Mouse (Mus musculus): ENCODE measurements around the gene Map3k19.

The Map3k19 gene

GRCm38 (mm10) chr1:127796752-127797151, 58.1 kb downstream of the Map3k19 start:
- no peak for DNase-seq (ENCODE audit: low read depth, low spot score)

DNA sequence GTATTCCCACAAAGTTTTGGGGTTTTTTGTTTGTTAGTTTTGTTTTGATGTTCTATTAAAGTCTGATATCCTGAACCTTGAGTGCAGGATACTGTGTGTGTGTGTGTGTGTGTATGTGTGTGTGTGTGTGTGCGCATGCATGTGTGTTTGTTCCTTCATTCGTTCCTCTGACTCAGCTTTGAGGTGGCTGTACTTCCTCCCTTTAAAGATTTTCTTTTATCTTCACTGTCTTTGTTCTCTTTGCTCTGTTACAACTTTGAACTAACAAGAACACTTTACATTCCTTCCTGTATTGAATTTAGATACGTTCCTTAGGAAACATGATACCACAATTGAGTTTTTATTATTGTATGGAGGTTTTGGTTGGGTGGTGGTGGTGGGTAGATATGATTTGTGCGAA, 58.5 kb downstream of the Map3k19 start:
- DNase-seq (ENCODE audit: low read depth, low spot score): no peak

DNA sequence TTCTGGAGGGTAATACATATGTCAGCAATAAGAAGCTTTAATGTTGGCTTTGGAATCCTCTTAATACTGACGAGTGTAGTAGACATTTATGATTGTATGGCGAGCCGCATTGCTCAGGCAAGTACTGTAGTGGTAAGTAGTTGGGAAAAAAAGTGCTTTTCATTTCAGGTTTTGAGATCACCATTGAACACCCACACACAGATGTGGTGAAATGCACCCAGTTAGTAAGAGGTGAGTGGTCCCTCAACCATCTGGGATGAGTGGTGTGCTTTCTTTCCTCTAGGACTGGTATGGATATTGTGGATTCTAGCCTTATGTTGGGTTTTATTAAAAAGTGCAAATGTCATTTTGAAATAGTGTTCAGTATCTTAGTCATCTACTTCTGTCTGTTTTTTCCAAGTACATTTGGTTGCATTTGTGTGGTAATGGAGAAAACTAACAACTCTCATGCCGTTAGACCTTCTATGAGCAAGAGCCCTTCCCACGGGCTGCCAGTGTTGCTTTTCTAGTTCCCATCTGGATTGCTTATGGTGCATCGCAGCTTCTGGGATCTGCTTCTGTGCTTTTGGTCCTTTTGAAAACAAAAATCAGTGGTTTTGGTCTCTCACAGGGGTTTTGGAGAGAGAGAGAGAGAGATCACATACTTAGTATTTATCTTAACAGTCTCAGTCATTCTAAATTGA, 59.6 kb downstream of the Map3k19 start:
- no peak for DNase-seq (ENCODE audit: low read depth, low spot score)

DNA sequence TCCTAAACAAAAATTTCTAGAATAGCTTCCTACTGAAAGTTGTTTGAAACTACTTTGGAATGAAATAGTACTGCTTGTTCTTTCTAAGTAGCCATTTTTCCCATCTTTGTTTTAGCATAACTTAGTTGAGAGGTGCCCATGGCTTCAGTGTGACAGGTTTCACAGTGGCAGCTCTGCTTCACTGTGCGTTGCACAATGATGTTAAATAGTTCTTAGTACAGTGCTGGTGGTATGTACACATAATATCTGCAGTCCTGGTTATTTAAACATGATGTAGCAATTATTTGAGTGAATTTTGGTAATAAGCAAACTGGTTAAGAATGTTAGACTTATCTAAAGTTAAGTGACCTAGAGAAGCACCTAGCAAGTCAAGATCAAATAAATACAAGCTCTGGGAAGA, 61.4 kb downstream of the Map3k19 start:
- DNase-seq (ENCODE audit: low read depth, low spot score): no peak

GRCm38 (mm10) chr1:127788943-127789342, 65.9 kb downstream of the Map3k19 start:
- no peak for DNase-seq (ENCODE audit: low read depth, low spot score)

- DNase-seq (ENCODE audit: low read depth, low spot score): no peak
Observed at GRCm38 (mm10) chr1:127785882-127786281, 68.9 kb downstream of the Map3k19 start.

- no peak for DNase-seq (ENCODE audit: low read depth, low spot score)
Observed at GRCm38 (mm10) chr1:127783862-127784261, 71.0 kb downstream of the Map3k19 start.

GRCm38 (mm10) chr1:127780849-127781248, 74.0 kb downstream of the Map3k19 start:
- peak; percentile 53 for DNase-seq (ENCODE audit: low read depth, low spot score)

GRCm38 (mm10) chr1:127780142-127780541, 74.7 kb downstream of the Map3k19 start:
- DNase-seq (ENCODE audit: low read depth, low spot score): peak; percentile 24

DNA sequence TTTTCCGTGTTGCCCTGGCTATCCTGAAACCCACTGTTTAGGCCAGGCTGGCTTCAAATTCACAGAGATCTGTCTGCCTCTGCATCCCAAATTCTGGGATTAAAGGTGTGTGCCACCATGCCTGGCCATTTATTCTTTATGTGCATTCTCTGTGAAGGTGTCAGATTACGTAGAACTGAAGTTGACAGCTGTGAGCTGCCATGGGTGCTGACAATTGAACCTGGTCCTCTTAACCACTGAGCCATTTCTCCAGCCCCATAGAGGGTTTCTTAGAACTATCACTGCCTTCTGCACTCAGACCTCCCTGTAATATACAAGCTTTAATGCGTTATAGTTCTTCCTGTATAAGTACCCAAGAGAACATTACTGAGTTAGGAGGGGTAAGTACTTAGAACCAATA, 76.2 kb downstream of the Map3k19 start:
- no peak for DNase-seq (ENCODE audit: low read depth, low spot score)

DNA sequence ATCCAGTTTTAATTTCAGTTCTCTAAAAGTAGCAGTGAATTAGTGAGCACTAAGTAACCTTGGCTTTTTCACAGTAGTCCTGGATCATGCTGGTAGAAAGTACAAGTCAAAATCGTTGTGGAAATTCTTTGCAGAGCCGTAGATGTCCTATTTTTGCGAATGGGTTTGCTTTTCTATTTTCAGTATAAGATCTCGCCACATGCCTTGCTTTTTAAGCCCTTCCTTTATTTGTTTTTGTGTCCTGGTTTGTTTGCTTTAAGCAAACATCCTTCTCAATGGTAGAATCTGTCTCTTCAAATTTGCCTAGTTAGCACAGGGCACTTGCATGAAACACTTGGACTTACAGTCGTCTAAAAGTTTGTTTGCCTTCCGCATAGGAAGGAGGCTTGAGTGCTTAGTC, 78.6 kb downstream of the Map3k19 start:
- DNase-seq (ENCODE audit: low read depth, low spot score): peak; percentile 61

DNA sequence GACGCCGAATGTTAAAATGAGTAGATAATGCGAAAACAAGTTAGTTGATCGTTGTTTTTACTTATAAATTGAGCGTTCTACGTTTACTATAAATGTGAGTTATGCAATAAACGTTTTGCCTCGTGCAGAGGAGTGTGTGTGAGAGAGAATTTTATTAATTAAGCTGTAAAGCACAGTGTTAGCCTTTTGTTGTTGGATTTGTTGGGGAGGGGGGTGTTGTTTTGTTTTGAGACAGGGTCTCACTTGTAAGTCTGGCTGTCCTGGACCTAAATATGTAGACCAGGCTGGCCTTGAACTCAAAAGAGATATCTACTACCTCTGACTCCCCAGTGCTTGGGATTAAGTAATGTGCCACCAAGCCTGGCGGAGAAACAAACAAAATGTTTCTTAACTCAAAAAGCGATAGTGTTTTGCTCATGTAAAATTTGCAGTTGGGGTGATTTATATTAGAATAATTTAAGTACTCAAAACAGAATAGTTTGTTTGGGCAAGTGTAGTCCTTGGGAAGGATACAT, 79.6 kb downstream of the Map3k19 start:
- DNase-seq (ENCODE audit: low read depth, low spot score): peak; percentile 41

GRCm38 (mm10) chr1:127774501-127774880, 80.3 kb downstream of the Map3k19 start:
- DNase-seq (ENCODE audit: low read depth, low spot score): peak; percentile 66

DNA sequence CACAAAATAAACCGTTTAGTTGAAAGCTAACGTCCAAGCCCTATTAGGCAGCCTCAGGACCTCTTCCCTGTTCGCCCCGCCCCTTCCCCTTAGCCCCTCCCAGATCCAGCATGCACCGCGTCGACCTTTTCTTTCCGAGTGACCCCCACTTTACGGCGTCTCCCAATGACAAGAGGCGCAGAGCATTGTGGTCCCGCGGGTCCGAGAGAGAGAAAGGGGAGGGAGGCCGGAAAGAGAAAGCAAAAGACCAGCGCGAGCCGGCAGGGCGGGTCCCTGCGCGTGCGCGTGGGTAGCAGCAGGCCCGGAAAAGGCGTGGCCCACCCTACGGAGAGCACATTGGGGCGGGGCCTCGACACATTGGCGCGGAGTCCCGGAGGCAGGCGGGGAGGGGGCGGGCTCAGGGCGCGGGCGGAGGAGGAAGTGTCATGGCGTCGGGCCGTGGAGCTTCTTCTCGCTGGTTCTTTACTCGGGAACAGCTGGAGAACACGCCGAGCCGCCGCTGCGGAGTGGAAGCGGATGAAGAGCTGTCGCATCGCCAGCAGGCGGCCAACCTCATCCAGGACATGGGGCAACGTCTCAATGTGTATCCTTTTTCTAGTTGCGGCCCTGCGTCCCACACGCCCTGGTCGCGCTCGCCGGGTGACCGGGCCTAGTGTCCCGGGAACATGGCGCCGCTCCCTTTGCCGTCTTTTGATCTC, 80.9 kb downstream of the Map3k19 start, which contains the start of gene Ccnt2:
Ccnt2 (plus strand) TSS at position 362 of the 698 bp plus-strand sequence.
- DNase-seq (ENCODE audit: low read depth, low spot score): peak; percentile 100

DNA sequence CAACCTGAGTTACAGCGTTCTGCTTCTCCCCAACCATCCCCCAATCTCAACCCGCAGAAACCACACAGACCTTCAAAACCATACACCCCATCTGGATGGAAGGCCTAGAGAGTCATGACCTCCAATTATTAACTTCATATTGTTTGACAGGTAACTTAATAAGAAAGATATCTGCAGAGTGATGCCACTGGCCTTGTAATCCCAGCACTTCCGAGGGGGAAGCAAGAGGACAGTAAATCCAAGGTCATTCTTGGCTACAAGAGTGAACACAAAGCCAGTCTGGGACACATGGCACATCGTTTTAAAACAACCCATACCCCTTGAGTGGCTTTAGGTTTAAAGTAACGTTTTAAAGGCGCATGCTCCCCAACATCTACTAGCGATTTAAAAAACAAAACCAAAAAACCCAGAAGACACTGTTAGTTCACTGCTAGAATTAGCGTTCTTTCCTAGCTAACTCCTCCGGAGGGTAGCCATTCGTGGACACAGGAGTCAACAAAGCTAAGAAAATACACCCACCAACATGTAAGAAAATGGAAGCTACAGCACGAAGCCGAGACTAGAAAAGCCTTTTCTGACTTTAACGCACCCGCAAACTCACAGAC, 81.5 kb downstream of the Map3k19 start:
- no peak for DNase-seq (ENCODE audit: low read depth, low spot score)

DNA sequence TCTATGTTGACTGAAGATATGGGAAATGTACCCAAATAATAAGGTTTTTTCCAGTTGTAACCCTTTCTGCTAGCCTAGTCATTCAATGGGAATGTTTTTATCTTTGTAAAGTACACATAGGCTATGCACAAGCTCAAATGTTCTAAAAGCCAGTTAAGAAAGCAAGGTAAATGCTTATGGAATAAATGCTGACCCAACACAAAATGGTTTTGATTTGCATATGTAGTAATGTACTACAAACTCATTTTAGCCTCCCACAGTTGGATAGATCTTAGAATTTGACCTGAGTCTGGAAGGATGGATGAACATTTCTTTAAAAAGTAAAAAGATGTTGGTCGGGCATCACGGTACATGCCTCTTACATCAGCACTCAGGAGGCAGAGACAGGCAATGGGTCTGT, 88.1 kb downstream of the Map3k19 start:
- no peak for DNase-seq (ENCODE audit: low read depth, low spot score)

- peak; percentile 45 for DNase-seq (ENCODE audit: low read depth, low spot score)
Observed at GRCm38 (mm10) chr1:127765468-127765867, 89.4 kb downstream of the Map3k19 start.

Measured in A20 (cell line).